Mouse (Mus musculus): ENCODE measurements around the gene Arl8b.

GRCm38 (mm10) chr6:108829386-108830370 is 46.8 kb downstream of the Arl8b start:
- no peak for TF ChIP-seq POLR2A (IDR thresholded peaks at IDR 0.05; ENCODE audit: low read depth, low read length)
- no peak for TF ChIP-seq CTCF (IDR thresholded peaks at IDR 0.05; ENCODE audit: extremely low read depth, insufficient read depth, insufficient read length, insufficient replicate concordance)
